ENCODE assay signal across 8 mouse cellular contexts in the genomic region with DNA sequence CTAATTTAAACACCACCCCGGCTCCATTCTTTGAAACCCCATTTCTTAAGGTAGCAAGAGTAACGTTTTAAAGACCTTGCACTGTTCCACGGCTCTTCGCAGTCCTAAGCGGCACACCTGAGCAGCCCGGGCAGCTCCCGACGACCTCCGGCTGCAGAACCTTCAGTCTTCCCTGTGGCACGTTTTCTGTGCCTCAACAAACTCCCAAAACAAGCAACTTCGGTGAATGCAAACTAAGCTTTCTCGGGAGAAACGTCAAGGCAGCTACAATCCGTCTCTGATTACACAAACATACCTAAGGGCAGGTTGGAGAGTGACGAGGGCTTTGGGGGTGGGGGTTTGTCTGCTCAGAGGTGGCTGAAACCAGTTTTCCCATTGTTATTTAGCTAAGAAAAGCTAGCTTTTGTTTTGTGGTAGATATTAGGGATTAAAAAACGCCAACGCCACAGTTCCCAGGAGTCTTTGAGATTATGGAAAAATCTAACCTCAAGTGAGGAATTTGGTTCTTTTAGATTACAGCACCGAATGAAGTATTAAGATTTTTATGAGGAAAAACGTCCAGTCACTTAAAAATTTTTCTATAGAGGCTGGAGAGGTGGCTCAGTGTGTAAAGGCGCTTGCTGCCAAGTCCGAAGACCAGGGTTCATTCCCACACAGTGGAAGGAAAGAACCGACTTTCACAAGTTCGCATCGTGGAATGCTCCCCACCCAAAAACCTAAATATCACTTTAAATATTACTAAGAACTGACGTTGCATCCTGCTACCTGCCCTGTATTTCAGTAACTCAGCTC. TPM values are rescaled to one million over a fixed set of nuclear protein-coding genes. Genes with fewer than 3 reads are reported as not detected.
DNase-seq lines count a peak whose midpoint lies in the region; ATAC-seq lines count a peak whose summit lies in the region.

Gene Prdm1 (minus strand): TSS at position 211 of the 792 bp plus-strand sequence.

- 3% methylated on average over 25 of the region's 25 CpGs for WGBS in kidney, embryonic 15.5 days
- 7% methylated on average over 25 of the region's 25 CpGs for WGBS in liver, embryonic 16.5 days (ENCODE audit: insufficient replicate concordance)

- H3K9ac ChIP-seq in kidney, embryonic 15.5 days: 0 out of 2 replicates have a peak within 1 kb of the TSS, but pooled peaks have one; percentile 12
- H3K9ac ChIP-seq in liver, embryonic 16.5 days (ENCODE audit: low read depth, low read length): peak within 1 kb of the TSS; percentile 58

- intact Hi-C loops in heart, postnatal 36 days (cut with DNase I): loop anchor here (2.0 to 5.0 kb wide), 4 partner anchors 70 to 944 kb away; no protein-coding TSS in a partner anchor

- peak within 1 kb of the TSS; percentile 63 for H3K4me3 ChIP-seq in kidney, embryonic 15.5 days (replicated peaks)
- peak within 1 kb of the TSS; percentile 78 for H3K4me3 ChIP-seq in liver, embryonic 16.5 days (ENCODE audit: low read depth, low read length)

- ATAC-seq in kidney, embryonic 15.5 days (replicated peaks; ENCODE audit: low FRiP score): peak; percentile 7; the same call in 1 of the 2 replicates
- no peak for ATAC-seq in liver, embryonic 16.5 days (ENCODE audit: low read depth)

- no peak within 1 kb of the TSS for H3K27ac ChIP-seq in kidney, embryonic 15.5 days
- no peak within 1 kb of the TSS for H3K27ac ChIP-seq in liver, embryonic 16.5 days (ENCODE audit: low read length)

- peak within 1 kb of the TSS; percentile 93 for H3K4me2 ChIP-seq in kidney, embryonic 15.5 days
- H3K4me2 ChIP-seq in liver, embryonic 16.5 days (ENCODE audit: low read depth, low read length): peak within 1 kb of the TSS; percentile 97

- H3K36me3 ChIP-seq in kidney, embryonic 15.5 days: no peaks in the 10 kb centered on the region
- H3K36me3 ChIP-seq in liver, embryonic 16.5 days (ENCODE audit: control insufficient read depth, insufficient read depth): no peaks in the 10 kb centered on the region

- H3K27me3 ChIP-seq in kidney, embryonic 15.5 days: peaks cover 89% of the 10 kb centered on the region
- peaks cover 42% of the 10 kb centered on the region for H3K27me3 ChIP-seq in liver, embryonic 16.5 days (ENCODE audit: control insufficient read depth, insufficient read depth, low read depth, low read length)

- no peak for DNase-seq in kidney, postnatal 14 days
- peak; percentile 47 for DNase-seq in ZHBTc4 (ENCODE audit: low read depth, low spot score)
- peak; percentile 9 to 11 for DNase-seq in heart, postnatal 36 days
- peak; percentile 76 for DNase-seq in yolk sac, embryonic 10.5 days (ENCODE audit: low spot score)
- DNase-seq in urinary bladder, postnatal 14 days (ENCODE audit: low spot score): no peak
- no peak for DNase-seq in gastrocnemius, postnatal 10 days

- H3K4me1 ChIP-seq in kidney, embryonic 15.5 days: peaks cover 28% of the 10 kb centered on the region
- peaks cover 10% of the 10 kb centered on the region for H3K4me1 ChIP-seq in liver, embryonic 16.5 days (ENCODE audit: control insufficient read depth, low read depth, low read length)

- H3K9me3 ChIP-seq in kidney, embryonic 15.5 days (replicated peaks): no peaks in the 10 kb centered on the region
- H3K9me3 ChIP-seq in liver, embryonic 16.5 days (replicated peaks; ENCODE audit: control insufficient read depth, low read length): no peaks in the 10 kb centered on the region

RNA-seq across cellular contexts. Expression of gene Prdm1, which starts in this region (rescaled TPM):
- polyA plus RNA-seq in kidney, embryonic 15.5 days (2015; fragmentation: Nextera tagmentation; extraction: Ambion mirVana): 2.2 and 2.7 TPM in 2 replicates
- 1 to 10 TPM; 1.6 to 2.4 TPM for total RNA-seq in heart, postnatal 36 days (2021)
- 0.33 and 0.54 TPM in 2 replicates for polyA plus RNA-seq in liver, embryonic 16.5 days (2015; fragmentation: Nextera tagmentation; extraction: Ambion mirVana)
- total RNA-seq in gastrocnemius, postnatal 10 days (2021): 1 to 10 TPM; 1.5 to 2.8 TPM

Comparison
In these comparisons a context has a peak if more than half of its experiments do, and no peak if none do; other contexts are left out.
1. DNase-seq: peak in ZHBTc4 (single experiment), heart, postnatal 36 days (2 of 2) and yolk sac, embryonic 10.5 days (single experiment); none in kidney, postnatal 14 days (single experiment), urinary bladder, postnatal 14 days (single experiment) and gastrocnemius, postnatal 10 days (single experiment).